Mouse (Mus musculus): Measurements from ENCODE around the gene Ddah1.
"Not testable (repeated sequence)": the region's sequence is repeated elsewhere in the genome, so short reads cannot be mapped to it uniquely, and the experiment has no call there.

The Ddah1 gene

GRCm38 (mm10) chr3:145864713-145865233 is 106.3 kb downstream of the Ddah1 start:
- no peak for DNase-seq (ENCODE audit: low read depth)

GRCm38 (mm10) chr3:145872680-145873079 is 114.2 kb downstream of the Ddah1 start:
- DNase-seq (ENCODE audit: low read depth): no peak

GRCm38 (mm10) chr3:145873271-145873670 is 114.8 kb downstream of the Ddah1 start:
- DNase-seq (ENCODE audit: low read depth): no peak

- no peak for DNase-seq (ENCODE audit: low read depth)
These were observed 115.7 kb downstream of the Ddah1 start for GRCm38 (mm10) chr3:145874126-145874525.

GRCm38 (mm10) chr3:145876120-145876519 is 117.6 kb downstream of the Ddah1 start:
- peak; percentile 53 for DNase-seq (ENCODE audit: low read depth)

- DNase-seq (ENCODE audit: low read depth): not testable (repeated sequence)
These were observed 120.4 kb downstream of the Ddah1 start for GRCm38 (mm10) chr3:145878867-145879266.

- no peak for DNase-seq (ENCODE audit: low read depth)
These were observed 121.9 kb downstream of the Ddah1 start for GRCm38 (mm10) chr3:145880335-145880734.

GRCm38 (mm10) chr3:145882076-145882874 is 123.8 kb downstream of the Ddah1 start:
- no peak for DNase-seq (ENCODE audit: low read depth)

GRCm38 (mm10) chr3:145883233-145883632 is 124.8 kb downstream of the Ddah1 start:
- no peak for DNase-seq (ENCODE audit: low read depth)

- DNase-seq (ENCODE audit: low read depth): no peak
These were observed 126.9 kb downstream of the Ddah1 start for GRCm38 (mm10) chr3:145885376-145885775.

GRCm38 (mm10) chr3:145885851-145886464 is 127.5 kb downstream of the Ddah1 start:
- no peak for DNase-seq (ENCODE audit: low read depth)

- peak; percentile 24 for DNase-seq (ENCODE audit: low read depth)
These were observed 129.0 kb downstream of the Ddah1 start for GRCm38 (mm10) chr3:145887430-145887971.

GRCm38 (mm10) chr3:145890346-145891132 is 132.1 kb downstream of the Ddah1 start:
- DNase-seq (ENCODE audit: low read depth): no peak

GRCm38 (mm10) chr3:145892451-145892850 is 134.0 kb downstream of the Ddah1 start:
- no peak for DNase-seq (ENCODE audit: low read depth)

GRCm38 (mm10) chr3:145894131-145894530 is 135.7 kb downstream of the Ddah1 start:
- DNase-seq (ENCODE audit: low read depth): no peak

GRCm38 (mm10) chr3:145897749-145898148 is 139.3 kb downstream of the Ddah1 start:
- DNase-seq (ENCODE audit: low read depth): no peak

- DNase-seq (ENCODE audit: low read depth): no peak
These were observed 141.4 kb downstream of the Ddah1 start for GRCm38 (mm10) chr3:145899832-145900231.

GRCm38 (mm10) chr3:145903530-145903929 is 145.1 kb downstream of the Ddah1 start:
- no peak for DNase-seq (ENCODE audit: low read depth)

- peak; percentile 76 for DNase-seq (ENCODE audit: low read depth)
These were observed 146.6 kb downstream of the Ddah1 start for GRCm38 (mm10) chr3:145904850-145905776.

GRCm38 (mm10) chr3:145906582-145906981 is 148.1 kb downstream of the Ddah1 start:
- no peak for DNase-seq (ENCODE audit: low read depth)

GRCm38 (mm10) chr3:145912512-145912911 is 154.0 kb downstream of the Ddah1 start:
- no peak for DNase-seq (ENCODE audit: low read depth)

Data from 416B (cell line).